Mouse (Mus musculus) urinary bladder, postnatal 14 days (tissue): ENCODE data around the gene Ahctf1.
"Not testable (repeated sequence)": the region's sequence is repeated elsewhere in the genome, so short reads cannot be mapped to it uniquely, and the experiment has no call there.

ENCODE experiments used
- DNase-seq: peaks from one replicate; pipeline ENCODE4 v3.0.0; 2021; ENCODE audit warnings: low spot score

Ahctf1 gene

DNA sequence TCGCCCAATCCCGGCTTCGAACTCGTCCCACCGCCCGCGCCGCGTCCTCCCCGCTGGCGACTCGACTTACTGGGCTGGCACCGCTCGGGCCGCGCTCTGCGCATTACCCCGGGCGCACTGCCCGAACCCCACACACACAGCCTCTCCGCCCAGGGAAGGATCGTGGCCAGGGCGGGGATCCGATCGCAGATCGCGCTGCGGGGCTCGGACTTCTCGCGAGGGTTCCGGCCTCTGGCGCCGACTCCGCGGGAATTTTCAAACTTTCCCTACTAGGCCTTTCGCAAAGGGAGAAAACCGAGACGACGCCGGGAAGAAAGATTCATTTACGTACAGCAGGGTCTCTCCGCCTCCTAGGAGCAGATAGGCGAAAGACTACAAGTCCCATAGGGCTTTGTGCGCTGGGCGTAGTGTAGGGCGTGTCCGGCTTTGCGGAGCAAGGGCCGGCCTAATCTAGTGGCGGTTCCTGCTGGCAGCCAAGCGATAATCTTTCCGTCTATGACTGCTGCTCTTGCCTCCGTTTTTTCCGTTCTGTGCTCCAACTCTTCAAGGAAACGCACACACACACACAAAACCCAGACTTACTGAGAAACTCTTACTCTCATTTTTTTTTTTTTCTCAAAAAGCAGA, at the start of gene Ahctf1:
Gene Ahctf1 (minus strand): TSS at position 168 of the 627 bp plus-strand sequence.
- peak; percentile 99 for DNase-seq

- peak; percentile 92 for DNase-seq
Measured at GRCm38 (mm10) chr1:179847759-179848389, 44.4 kb upstream of the Ahctf1 start.

DNA sequence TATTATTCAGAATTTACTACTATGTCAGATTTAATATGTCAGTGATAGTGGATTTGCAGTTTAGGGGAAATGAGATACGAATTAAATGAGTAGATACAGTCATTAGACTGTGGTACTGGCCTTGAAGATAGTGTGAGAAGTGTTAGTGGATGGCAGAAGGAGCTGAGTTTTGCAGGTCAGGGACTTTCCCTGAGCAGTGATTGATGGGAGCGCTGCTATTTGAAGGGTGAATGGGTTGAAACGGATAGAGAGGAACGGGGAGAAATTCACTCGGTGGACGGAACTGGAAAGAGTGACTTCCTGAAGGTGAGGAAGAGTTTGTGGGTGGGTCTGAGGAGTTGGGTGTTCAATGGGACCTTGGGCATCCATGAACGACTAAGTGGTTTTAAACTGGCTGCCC, 43.7 kb upstream of the Ahctf1 start:
- no peak for DNase-seq

- no peak for DNase-seq
Measured at GRCm38 (mm10) chr1:179845832-179846499, 42.5 kb upstream of the Ahctf1 start.

DNA sequence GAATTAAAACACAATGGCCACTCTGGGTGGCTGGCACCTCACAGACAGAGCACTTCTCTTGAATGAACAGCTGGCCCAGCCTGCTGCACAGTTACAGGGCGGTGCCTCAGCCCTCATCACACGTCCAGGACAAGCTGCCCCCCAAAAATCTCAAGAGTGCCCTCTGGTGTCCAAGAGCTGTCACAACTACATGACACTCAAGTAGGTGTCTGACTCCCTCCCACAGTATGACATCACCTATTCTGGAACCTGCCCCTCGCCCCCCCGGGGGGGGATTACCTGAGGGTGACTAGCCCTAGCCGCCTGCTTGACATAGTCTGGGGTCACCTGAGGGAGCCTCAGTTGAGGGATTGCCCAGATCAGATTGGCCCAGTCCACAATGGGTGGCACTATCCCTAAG, 41.4 kb upstream of the Ahctf1 start:
- DNase-seq, result peak; percentile 68

- no peak for DNase-seq
Measured at GRCm38 (mm10) chr1:179843981-179844380, 40.5 kb upstream of the Ahctf1 start.

DNA sequence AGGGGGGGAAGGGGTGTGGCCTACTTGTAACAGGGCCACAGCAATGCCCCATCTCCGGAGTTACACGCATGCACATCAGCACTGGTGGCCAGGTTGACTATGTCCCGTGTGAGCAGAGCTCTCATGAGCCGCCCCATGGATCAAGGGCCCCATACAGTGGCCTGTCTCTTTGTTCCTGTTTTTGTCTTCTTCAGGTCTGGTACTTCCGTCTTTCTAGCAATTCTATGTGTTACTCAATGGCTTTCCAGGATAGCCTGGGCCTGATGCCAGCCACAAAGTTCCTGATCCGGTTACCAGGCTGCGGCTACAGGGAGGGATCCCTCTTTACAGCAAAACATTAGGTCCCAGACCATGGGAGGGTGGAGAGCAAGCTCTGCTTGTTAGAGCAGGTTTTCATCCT, 39.1 kb upstream of the Ahctf1 start:
- DNase-seq, result peak; percentile 58

DNA sequence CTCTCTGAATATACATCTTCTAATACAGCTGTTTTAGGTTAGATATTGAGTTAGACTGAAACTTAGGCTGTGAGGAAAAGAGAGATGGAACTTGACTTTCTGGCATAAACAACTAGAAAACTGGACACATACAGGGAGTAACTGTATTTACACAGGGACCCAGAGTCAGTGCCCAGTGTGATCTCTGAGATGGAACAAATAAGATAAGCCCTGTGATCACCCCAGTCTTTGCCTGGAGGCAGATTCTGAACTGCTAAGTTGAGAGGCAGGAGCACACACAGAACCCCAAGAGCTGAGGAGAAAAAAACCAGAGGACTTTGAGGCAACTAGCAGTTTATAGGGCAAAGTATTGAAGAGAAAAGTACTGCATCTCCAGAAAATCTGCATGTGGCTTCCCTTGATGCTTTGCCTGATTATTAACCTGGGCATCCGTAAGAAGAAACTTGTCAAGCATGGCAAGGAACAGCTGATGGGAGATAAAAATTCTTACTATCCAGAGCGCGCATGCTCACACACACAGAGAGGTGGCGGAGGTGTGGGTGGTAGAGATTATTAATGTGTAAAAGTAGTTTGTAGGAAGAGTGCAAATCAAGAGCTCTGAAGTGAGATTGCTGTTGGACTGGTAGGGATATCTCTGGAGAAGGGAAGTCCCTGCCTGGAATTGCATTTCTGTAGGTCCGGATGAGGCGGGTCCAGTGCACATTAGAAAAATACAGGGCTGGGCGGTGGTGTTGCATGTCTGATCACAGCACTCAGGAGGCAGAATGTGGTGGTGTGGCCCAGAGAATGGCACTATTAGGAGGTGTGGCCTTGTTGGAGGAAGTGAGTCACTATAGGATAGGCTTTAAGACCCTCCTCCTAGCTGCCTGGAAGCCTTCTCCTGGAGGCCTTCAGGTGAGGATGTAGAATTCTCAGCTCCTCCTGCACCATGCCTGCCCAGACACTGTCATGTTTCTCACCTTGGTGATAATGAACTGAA, 33.2 kb upstream of the Ahctf1 start:
- no peak for DNase-seq

DNA sequence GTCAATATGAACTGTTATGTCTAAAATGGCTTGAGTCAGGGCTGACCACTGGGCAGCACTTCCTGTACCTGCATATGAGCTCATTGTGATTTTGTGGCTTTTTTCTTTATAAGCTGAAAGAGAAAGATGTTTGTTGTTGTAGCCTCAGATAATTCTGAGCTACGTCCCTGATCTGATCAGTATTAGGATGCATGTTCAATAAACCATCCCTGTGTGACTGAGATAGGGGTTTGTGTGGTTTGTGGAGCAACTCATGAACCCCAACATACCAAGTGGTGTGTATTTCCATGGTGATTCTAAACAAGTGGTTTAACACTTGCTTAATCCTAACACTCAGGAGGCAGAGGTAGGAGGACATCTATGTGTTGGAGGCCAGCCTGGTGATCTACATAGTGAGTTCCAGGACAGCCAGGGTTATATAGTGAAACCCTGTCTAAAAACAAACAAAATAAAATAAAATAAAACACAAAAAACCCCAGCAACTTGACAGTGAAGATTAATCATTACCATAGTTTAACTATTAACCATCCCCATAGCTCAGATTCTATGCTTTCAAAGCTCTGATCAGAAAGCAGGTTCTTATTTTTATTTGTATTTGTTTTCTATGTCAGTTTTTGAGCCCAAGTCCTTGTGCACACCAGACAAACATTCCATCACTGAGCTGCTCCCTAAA, 32.4 kb upstream of the Ahctf1 start:
- DNase-seq, result no peak

DNA sequence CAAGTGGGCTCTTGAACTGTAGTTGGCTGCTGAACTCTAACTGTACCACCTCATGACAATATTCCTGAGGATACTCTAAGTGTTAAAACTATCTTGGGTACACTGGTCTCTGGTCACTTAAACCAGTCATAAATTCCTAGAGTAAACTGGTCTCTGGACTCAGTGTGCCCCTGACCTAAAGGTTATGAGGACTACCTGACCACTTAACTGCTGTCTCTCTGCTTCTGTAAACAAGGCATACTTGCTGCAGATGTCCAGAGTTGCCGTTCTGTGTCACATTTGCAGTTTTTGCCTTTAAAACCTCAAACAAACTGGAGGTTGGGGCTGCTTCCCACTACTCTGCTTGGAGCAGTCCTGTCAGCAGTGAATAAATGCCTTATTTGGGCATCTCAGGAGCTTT, 30.1 kb upstream of the Ahctf1 start:
- no peak for DNase-seq

- no peak for DNase-seq
Measured at GRCm38 (mm10) chr1:179832710-179833240, 29.3 kb upstream of the Ahctf1 start.

- DNase-seq, result no peak
Measured at GRCm38 (mm10) chr1:179828900-179829299, 25.4 kb upstream of the Ahctf1 start.

DNA sequence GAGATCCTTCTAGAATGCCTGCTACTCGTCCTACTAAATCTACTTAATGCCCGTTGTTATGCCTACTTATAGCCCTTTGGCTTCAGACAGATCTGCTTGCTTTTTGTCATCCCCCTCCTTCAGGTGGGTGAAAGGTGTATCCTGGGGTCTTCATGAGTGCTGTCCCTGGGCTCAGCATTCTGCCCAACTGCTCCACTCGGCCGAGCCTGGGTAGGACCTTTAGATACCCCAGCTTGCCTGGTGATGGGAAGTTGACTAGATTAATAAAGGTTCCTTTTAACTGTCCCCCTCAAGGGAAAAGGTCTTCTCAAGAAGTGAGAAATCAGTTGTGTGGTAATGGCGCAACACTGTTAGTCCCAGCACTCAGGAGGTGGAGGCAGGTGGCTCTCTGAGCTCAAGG, 24.6 kb upstream of the Ahctf1 start:
- DNase-seq, result no peak

DNA sequence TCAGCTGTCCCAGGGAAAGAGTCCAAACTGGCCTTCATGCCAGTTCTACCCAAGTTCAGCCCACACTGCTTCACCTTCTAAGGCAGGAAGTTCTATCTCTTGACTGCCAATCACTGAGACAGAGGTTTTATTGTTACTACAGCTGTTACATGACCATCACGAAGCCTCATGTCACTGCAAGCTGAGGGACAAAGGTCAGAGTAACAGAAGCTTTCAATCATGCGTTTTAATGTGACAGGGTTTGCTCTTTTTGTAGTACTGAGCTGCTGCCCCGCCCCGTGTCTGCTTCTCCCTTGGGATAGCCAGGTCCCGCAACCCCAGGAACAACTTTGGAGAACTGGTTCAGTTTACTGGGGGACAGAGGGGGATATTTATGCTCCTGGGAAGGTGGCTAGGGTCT, 21.1 kb upstream of the Ahctf1 start:
- no peak for DNase-seq

- DNase-seq, result not testable (repeated sequence)
Measured at GRCm38 (mm10) chr1:179818490-179819278, 15.2 kb upstream of the Ahctf1 start.

GRCm38 (mm10) chr1:179814616-179815015, 11.1 kb upstream of the Ahctf1 start:
- DNase-seq, result no peak

GRCm38 (mm10) chr1:179813385-179813784, 9.9 kb upstream of the Ahctf1 start:
- DNase-seq, result no peak

- DNase-seq, result no peak
Measured at GRCm38 (mm10) chr1:179808300-179808699, 4.8 kb upstream of the Ahctf1 start.

DNA sequence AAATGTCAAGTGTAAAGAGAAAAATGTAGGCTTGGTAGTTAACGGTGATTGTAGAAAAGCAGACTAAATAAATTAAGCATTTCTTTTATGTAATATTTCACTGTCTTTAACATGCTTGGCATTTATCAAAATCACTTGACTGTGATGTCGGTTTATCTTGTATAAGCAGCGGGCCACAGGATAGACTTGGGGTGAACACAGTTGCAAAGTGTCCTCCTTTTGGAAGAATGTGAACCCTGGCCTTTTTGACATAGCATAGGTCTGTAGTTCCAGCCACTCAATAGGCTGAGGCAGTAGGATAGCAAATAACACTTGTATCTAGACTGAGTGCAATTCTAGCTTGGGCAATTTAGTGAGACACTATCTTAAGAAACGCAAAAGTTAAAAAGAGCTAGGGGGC, 4.0 kb upstream of the Ahctf1 start:
- DNase-seq, result no peak

GRCm38 (mm10) chr1:179805751-179806150, 2.3 kb upstream of the Ahctf1 start:
- DNase-seq, result no peak
